Mouse (Mus musculus): ENCODE data around the gene Nr4a1. TPM values are rescaled to one million over a fixed set of nuclear protein-coding genes. Genes with fewer than 3 reads are reported as not detected.

The Nr4a1 gene
- polyA plus RNA-seq, 1 experiment from 2014 or later = 7.5 TPM

DNA sequence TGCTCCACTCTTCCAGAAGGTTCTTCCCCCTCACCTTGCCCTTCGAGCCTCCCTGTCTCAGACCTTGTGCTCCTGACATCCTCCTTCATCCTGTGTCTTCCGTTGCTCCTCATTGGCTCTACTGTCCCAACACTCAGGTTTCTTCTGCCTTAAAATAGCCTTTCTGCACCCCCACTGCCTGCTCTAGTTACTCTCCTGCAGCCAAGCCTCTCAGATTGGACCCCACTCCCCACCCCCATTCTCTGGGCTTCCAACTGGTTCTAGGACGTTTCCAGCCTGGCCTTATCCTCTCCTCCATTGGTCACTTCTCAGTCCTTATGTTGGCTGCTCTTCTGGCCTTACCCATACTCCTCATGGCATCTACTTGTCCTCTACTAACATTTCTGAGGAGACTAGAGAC, 48.1 kb downstream of the Nr4a1 start:
- H3K27ac ChIP-seq (ENCODE audit: low read depth, low read length) = no peak overlapping the region
- 64% methylated on average over 3 of the region's 3 CpGs for WGBS (ENCODE audit: insufficient replicate concordance)
- no peaks in the 10 kb centered on the region for H3K9me3 ChIP-seq (replicated peaks; ENCODE audit: control insufficient read depth, low read length)
- no peaks in the 10 kb centered on the region for H3K27me3 ChIP-seq (ENCODE audit: control insufficient read depth, insufficient read depth, low read length)
- H3K4me2 ChIP-seq = no peak overlapping the region
- H3K4me1 ChIP-seq (ENCODE audit: control insufficient read depth, insufficient read depth, low read length) = peaks cover 20% of the 10 kb centered on the region
- H3K9ac ChIP-seq (ENCODE audit: low read depth, low read length) = no peak overlapping the region
- no peak for ATAC-seq (replicated peaks; ENCODE audit: insufficient number of reproducible peaks, low FRiP score, low TSS enrichment)
- no peak overlapping the region for H3K4me3 ChIP-seq (ENCODE audit: low read depth, low read length)
- no peaks in the 10 kb centered on the region for H3K36me3 ChIP-seq (ENCODE audit: control insufficient read depth, insufficient read depth, low read length)

DNA sequence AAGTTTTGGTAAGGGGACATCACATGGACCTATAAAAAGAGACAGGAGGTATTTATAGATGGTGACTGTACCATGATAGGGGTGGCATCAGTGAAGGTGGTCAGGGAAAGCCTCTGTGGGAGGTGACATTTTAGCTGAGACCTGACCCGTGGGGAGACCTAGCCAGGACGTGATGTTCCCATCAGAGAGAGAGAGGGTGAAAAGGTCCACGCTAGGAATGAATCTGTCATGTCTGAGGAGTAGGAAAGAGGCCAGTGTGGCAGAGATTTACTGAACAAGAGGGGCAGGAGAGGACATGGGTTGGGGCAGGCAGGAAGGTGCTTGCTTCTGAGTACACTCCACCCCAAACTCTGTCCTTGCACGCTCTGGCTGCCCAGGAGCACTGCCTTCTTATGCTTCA, 49.8 kb downstream of the Nr4a1 start:
- H3K4me3 ChIP-seq (ENCODE audit: low read depth, low read length) = no peak overlapping the region
- 71% methylated on average over 4 of the region's 4 CpGs for WGBS (ENCODE audit: insufficient replicate concordance)
- no peaks in the 10 kb centered on the region for H3K36me3 ChIP-seq (ENCODE audit: control insufficient read depth, insufficient read depth, low read length)
- ATAC-seq (replicated peaks; ENCODE audit: insufficient number of reproducible peaks, low FRiP score, low TSS enrichment) = no peak
- no peaks in the 10 kb centered on the region for H3K9me3 ChIP-seq (replicated peaks; ENCODE audit: control insufficient read depth, low read length)
- no peak overlapping the region for H3K9ac ChIP-seq (ENCODE audit: low read depth, low read length)
- H3K27ac ChIP-seq (ENCODE audit: low read depth, low read length) = no peak overlapping the region
- no peak overlapping the region for H3K4me2 ChIP-seq
- no peaks in the 10 kb centered on the region for H3K27me3 ChIP-seq (ENCODE audit: control insufficient read depth, insufficient read depth, low read length)
- H3K4me1 ChIP-seq (ENCODE audit: control insufficient read depth, insufficient read depth, low read length) = peaks cover 11% of the 10 kb centered on the region

DNA sequence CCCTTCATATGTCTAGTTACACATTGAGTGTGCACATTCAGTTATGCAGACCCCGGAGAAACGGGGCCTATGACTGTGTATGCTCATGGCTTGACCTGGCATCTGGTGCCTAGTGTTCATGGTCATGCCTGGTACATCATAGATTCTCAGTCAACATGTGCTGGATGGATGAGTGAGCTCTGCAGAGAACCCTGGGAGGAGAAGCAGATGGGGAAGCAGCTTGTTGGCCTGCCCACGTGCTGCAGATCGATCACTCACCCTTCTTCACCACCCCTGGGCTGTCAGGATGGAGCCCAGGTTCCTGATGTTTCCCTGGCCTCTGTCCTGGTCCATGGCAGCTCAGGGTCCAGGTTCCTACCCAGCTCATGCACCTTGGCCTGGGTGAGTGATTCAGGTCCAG, 52.4 kb downstream of the Nr4a1 start:
- H3K9ac ChIP-seq (ENCODE audit: low read depth, low read length) = no peak overlapping the region
- H3K4me3 ChIP-seq (ENCODE audit: low read depth, low read length) = no peak overlapping the region
- no peaks in the 10 kb centered on the region for H3K27me3 ChIP-seq (ENCODE audit: control insufficient read depth, insufficient read depth, low read length)
- WGBS (ENCODE audit: insufficient replicate concordance) = 84% methylated on average over 4 of the region's 4 CpGs
- no peak overlapping the region for H3K27ac ChIP-seq (ENCODE audit: low read depth, low read length)
- H3K4me2 ChIP-seq = no peak overlapping the region
- no peaks in the 10 kb centered on the region for H3K36me3 ChIP-seq (ENCODE audit: control insufficient read depth, insufficient read depth, low read length)
- ATAC-seq (replicated peaks; ENCODE audit: insufficient number of reproducible peaks, low FRiP score, low TSS enrichment) = no peak
- H3K4me1 ChIP-seq (ENCODE audit: control insufficient read depth, insufficient read depth, low read length) = peaks cover 7% of the 10 kb centered on the region
- H3K9me3 ChIP-seq (replicated peaks; ENCODE audit: control insufficient read depth, low read length) = no peaks in the 10 kb centered on the region

DNA sequence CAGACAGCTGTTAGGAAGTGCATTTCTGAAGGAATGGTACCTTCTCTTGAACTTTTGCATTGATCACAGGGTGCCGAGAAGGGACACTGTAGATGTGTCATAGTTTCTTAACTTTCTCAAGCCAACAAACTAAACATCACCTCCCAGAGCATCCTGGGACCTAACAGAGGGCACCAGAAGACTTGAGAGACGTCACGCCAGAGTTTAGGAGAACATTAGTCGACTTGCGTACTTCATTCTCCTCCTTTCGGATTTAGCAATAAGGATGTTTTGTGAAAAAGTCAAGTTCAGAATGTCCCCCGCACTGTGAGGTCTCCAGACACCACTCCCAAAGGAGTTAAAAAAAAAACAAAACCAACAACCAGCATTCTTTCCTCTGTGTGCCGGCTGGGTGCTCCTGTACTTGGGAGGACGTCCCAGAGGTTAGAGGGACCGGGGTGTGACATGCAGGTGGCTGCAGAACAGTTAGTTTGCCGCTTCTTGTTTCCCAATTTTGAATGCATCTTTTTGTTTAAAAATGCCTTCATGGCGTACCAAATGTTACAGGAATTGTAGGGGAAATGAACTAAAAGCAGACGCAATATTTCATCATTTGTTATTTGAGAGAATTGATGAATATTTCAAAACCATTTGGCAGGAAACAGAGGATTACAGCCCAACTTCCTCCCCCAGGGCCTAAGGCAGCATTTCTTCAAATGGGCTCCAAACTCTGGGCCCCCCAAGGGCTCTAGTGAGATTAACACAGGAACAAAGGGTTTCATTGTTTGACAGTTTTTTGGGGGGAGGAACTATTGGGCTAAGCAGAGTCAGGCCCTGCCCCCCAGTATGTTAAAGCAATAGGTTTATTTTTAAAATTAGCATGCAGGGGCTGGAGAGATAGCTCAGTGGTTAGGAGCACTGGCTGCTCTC, 54.6 kb downstream of the Nr4a1 start:
- ATAC-seq (replicated peaks; ENCODE audit: insufficient number of reproducible peaks, low FRiP score, low TSS enrichment) = no peak
- H3K4me3 ChIP-seq (ENCODE audit: low read depth, low read length) = no peak overlapping the region
- H3K9ac ChIP-seq (ENCODE audit: low read depth, low read length) = no peak overlapping the region
- no peak overlapping the region for H3K27ac ChIP-seq (ENCODE audit: low read depth, low read length)
- H3K27me3 ChIP-seq (ENCODE audit: control insufficient read depth, insufficient read depth, low read length) = no peaks in the 10 kb centered on the region
- H3K4me2 ChIP-seq = no peak overlapping the region
- H3K36me3 ChIP-seq (ENCODE audit: control insufficient read depth, insufficient read depth, low read length) = no peaks in the 10 kb centered on the region
- no peaks in the 10 kb centered on the region for H3K9me3 ChIP-seq (replicated peaks; ENCODE audit: control insufficient read depth, low read length)
- WGBS (ENCODE audit: insufficient replicate concordance) = 58% methylated on average over 13 of the region's 13 CpGs
- H3K4me1 ChIP-seq (ENCODE audit: control insufficient read depth, insufficient read depth, low read length) = peaks cover 7% of the 10 kb centered on the region

DNA sequence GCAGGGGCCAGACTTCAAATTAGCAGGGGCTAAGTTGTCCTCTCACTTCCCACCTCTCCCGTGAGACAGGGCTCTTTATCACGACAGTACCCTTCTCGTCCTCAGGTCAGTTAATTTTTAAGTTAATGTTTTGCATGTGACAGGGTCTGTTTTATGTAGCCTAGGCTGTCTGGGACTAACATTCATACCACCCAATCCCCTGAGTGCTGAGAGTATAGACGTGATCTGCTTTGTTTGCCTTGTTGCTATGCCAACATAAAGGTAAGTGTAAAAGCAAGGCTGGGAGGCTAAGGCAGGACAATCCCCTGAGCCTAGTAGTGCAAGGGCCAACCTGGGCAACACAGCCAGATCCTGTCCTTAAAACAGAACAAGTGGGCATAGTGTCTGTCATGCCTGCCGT, 55.4 kb downstream of the Nr4a1 start:
- Histone ChIP-seq H3K4me1 (ENCODE audit: control insufficient read depth, insufficient read depth, low read length) (peaks cover 7% of the 10 kb centered on the region), H3K4me3 (ENCODE audit: low read depth, low read length) (no peak overlapping the region), H3K27ac (ENCODE audit: low read depth, low read length) (no peak overlapping the region), H3K9ac (ENCODE audit: low read depth, low read length) (no peak overlapping the region), H3K4me2 (no peak overlapping the region), H3K36me3 (ENCODE audit: control insufficient read depth, insufficient read depth, low read length) (no peaks in the 10 kb centered on the region), H3K9me3 (replicated peaks; ENCODE audit: control insufficient read depth, low read length) (no peaks in the 10 kb centered on the region), H3K27me3 (ENCODE audit: control insufficient read depth, insufficient read depth, low read length) (no peaks in the 10 kb centered on the region)
- no peak for ATAC-seq (replicated peaks; ENCODE audit: insufficient number of reproducible peaks, low FRiP score, low TSS enrichment)
- WGBS (ENCODE audit: insufficient replicate concordance) = 36% methylated on average over 5 of the region's 5 CpGs

DNA sequence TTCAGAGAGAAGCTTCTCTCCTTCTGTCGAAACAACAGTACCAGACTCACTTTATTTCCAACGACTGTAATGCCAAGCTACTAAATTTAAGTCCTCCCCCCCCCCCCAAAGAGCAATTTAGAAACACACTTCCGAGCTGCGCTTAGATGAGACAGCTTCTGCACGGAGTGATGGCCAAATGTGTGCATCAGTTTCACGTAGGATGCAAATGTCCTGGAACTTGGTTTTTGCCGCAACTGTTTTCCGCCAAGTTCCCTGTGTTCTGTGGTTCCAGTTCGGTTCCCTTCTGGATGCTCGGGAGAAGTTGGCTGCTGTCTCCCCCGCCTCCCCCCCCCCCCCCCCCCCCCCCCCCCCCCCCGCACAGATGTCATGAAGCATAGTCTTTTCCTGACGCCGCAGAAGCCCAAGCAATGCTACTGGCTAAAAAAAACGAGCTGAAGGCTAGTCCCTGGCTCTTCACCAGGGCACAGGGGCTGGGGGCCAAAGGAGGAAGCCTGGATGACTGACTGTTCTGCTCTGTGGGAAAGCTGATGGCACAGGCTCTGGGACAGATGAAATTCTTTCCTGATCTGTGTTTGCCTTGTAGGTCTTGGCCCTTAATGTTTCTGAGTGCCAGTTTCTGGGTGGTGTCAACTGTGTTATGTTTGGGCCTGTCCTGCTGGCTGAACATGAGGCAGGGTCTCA, 57.2 kb downstream of the Nr4a1 start:
- H3K9ac ChIP-seq (ENCODE audit: low read depth, low read length) = no peak overlapping the region
- peaks cover 7% of the 10 kb centered on the region for H3K4me1 ChIP-seq (ENCODE audit: control insufficient read depth, insufficient read depth, low read length)
- 55% methylated on average over 14 of the region's 15 CpGs for WGBS (ENCODE audit: insufficient replicate concordance)
- H3K4me2 ChIP-seq = no peak overlapping the region
- no peaks in the 10 kb centered on the region for H3K36me3 ChIP-seq (ENCODE audit: control insufficient read depth, insufficient read depth, low read length)
- no peaks in the 10 kb centered on the region for H3K27me3 ChIP-seq (ENCODE audit: control insufficient read depth, insufficient read depth, low read length)
- no peak overlapping the region for H3K4me3 ChIP-seq (ENCODE audit: low read depth, low read length)
- no peaks in the 10 kb centered on the region for H3K9me3 ChIP-seq (replicated peaks; ENCODE audit: control insufficient read depth, low read length)
- no peak overlapping the region for H3K27ac ChIP-seq (ENCODE audit: low read depth, low read length)
- no peak for ATAC-seq (replicated peaks; ENCODE audit: insufficient number of reproducible peaks, low FRiP score, low TSS enrichment)

DNA sequence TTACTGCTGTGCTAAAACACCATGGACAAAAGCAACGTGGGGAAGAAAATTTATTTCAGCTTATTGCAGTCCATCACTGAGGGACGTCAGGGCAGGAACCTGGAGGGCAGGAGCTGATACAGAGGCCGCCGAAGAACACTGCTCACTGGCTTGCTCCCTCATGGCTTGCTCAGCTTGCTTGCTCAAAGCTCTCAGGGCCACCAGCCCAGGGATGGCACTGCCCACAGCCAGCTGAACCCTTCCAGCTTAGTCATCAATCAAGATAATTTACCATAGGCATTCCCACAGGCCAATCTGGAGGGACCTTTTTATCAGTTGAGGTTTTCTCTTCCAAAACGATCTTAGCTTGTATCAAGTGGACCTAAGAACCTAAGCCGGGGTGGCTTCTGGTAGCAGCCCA, 57.9 kb downstream of the Nr4a1 start:
- no peak overlapping the region for H3K4me2 ChIP-seq
- H3K36me3 ChIP-seq (ENCODE audit: control insufficient read depth, insufficient read depth, low read length) = no peaks in the 10 kb centered on the region
- no peak overlapping the region for H3K9ac ChIP-seq (ENCODE audit: low read depth, low read length)
- no peak for ATAC-seq (replicated peaks; ENCODE audit: insufficient number of reproducible peaks, low FRiP score, low TSS enrichment)
- H3K4me3 ChIP-seq (ENCODE audit: low read depth, low read length) = no peak overlapping the region
- no peak overlapping the region for H3K27ac ChIP-seq (ENCODE audit: low read depth, low read length)
- no peaks in the 10 kb centered on the region for H3K9me3 ChIP-seq (replicated peaks; ENCODE audit: control insufficient read depth, low read length)
- H3K4me1 ChIP-seq (ENCODE audit: control insufficient read depth, insufficient read depth, low read length) = peaks cover 13% of the 10 kb centered on the region
- no peaks in the 10 kb centered on the region for H3K27me3 ChIP-seq (ENCODE audit: control insufficient read depth, insufficient read depth, low read length)
- WGBS (ENCODE audit: insufficient replicate concordance) = 70% methylated on average over 6 of the region's 6 CpGs

DNA sequence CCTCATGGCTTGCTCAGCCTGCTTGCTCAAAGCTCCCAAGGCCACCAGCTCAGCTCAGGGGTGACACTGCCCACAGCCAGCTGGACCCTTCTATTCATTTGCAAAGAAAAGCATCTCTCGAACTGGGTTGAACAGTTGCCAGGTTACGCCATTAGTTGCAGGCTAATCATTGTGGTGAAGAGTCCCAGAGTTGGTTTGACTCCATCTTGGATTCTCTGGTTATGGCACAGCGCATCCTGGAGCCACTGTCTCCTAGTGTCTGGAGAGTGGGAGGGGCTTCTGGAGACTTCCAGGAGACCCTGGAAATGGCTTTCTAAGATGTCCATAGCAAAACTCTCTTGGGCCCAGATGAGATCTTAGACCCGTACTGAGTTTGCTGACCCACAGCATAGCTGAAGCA, 61.3 kb downstream of the Nr4a1 start:
- no peaks in the 10 kb centered on the region for H3K27me3 ChIP-seq (ENCODE audit: control insufficient read depth, insufficient read depth, low read length)
- H3K36me3 ChIP-seq (ENCODE audit: control insufficient read depth, insufficient read depth, low read length) = no peaks in the 10 kb centered on the region
- H3K4me1 ChIP-seq (ENCODE audit: control insufficient read depth, insufficient read depth, low read length) = peaks cover 18% of the 10 kb centered on the region
- peak overlapping the region; percentile 57; the same call in 1 of the 2 replicates for H3K4me2 ChIP-seq
- no peak for ATAC-seq (replicated peaks; ENCODE audit: insufficient number of reproducible peaks, low FRiP score, low TSS enrichment)
- WGBS (ENCODE audit: insufficient replicate concordance) = 86% methylated on average over 4 of the region's 4 CpGs
- no peak overlapping the region for H3K9ac ChIP-seq (ENCODE audit: low read depth, low read length)
- H3K9me3 ChIP-seq (replicated peaks; ENCODE audit: control insufficient read depth, low read length) = no peaks in the 10 kb centered on the region
- no peak overlapping the region for H3K4me3 ChIP-seq (ENCODE audit: low read depth, low read length)
- no peak overlapping the region for H3K27ac ChIP-seq (ENCODE audit: low read depth, low read length)
